Mouse (Mus musculus) hindbrain, postnatal 0 days (tissue): Measurements from ENCODE around the gene Tgfbr3l. TPM values are rescaled to one million over a fixed set of nuclear protein-coding genes. Genes with fewer than 3 reads are reported as not detected.

Experiments
- ATAC-seq: fragments of 200-750 bp; cut with Nextera tagmentation; 2 replicates; pipeline ENCODE4 v1.8.0; 2017; ENCODE audit warnings: mild to moderate bottlenecking, moderate TSS enrichment, moderate library complexity
- DNase-seq: peaks from one replicate; pipeline ENCODE4 v3.0.0-alpha.2; 2015; ENCODE audit warnings: low spot score
- H3K27ac ChIP-seq: fragments of 300-500 bp; sonication (generic); 2 replicates; pipeline ENCODE4 v1.5.1; 2014; ENCODE audit warnings: mild to moderate bottlenecking
- H3K27me3 ChIP-seq: fragments of 300-500 bp; sonication (generic); 2 replicates; pipeline ENCODE4 v1.6.1; 2014; ENCODE audit warnings: low read length, mixed read lengths; ENCODE audit not compliant: insufficient read depth
- H3K36me3 ChIP-seq: fragments of 300-500 bp; sonication (generic); 2 replicates; pipeline ENCODE4 v1.6.1; 2014; ENCODE audit warnings: low read length, mixed read lengths; ENCODE audit not compliant: insufficient read depth
- H3K4me1 ChIP-seq: fragments of 300-500 bp; sonication (generic); 2 replicates; pipeline ENCODE4 v1.6.1; 2014; ENCODE audit warnings: antibody characterized with exemption, low read length, mixed read lengths; ENCODE audit not compliant: insufficient read depth
- H3K4me2 ChIP-seq: fragments of 300-500 bp; sonication (generic); 2 replicates; pipeline ENCODE4 v1.6.1; 2014; ENCODE audit warnings: low read depth, mild to moderate bottlenecking, low read length, moderate library complexity, mixed read lengths
- H3K4me3 ChIP-seq: fragments of 300-500 bp; sonication (generic); 2 replicates; pipeline ENCODE4 v1.5.1; 2014; ENCODE audit warnings: low read length
- H3K9ac ChIP-seq: fragments of 300-500 bp; sonication (generic); replicated peaks from 2 replicates; pipeline ENCODE4 v1.6.1; 2014; ENCODE audit warnings: mild to moderate bottlenecking, low read length, moderate library complexity, mixed read lengths
- H3K9me3 ChIP-seq: fragments of 300-500 bp; sonication (generic); 2 replicates; pipeline ENCODE4 v1.6.1; 2016; ENCODE audit warnings: low read length, mixed read lengths
- CTCF ChIP-seq: IDR thresholded peaks from 2 replicates; pipeline ENCODE4 v1.5.1; 2016; ENCODE audit warnings: antibody characterized with exemption, control low read depth, low read depth
- WGBS: fragments of 180-500 bp; shearing (Covaris S2); extraction: QIAGEN DNeasy Blood & Tissue Kit; methylation state at CpG from one replicate; pipeline ENCODE4 v1.1.7; 2014; 5-methylcytosine and 5-hydroxymethylcytosine counted together
- polyA plus RNA-seq: library from polyadenylated mRNA; unstranded; fragments of >200 nt; fragmentation: Nextera tagmentation; extraction: Ambion mirVana; gene quantifications from 2 replicates; pipeline ENCODE4 v1.2.1, GENCODE M21; 2015
- total RNA-seq: library from RNA; depleted of rRNA; stranded (reverse); fragments of >200 nt; gene quantifications from 2 replicates; pipeline ENCODE4 v1.2.3, GENCODE M21; 2014; rRNA removed

The Tgfbr3l gene
- total and polyA plus RNA-seq, 2 experiments from 2014 or later = 3.7 to 15.5 TPM

DNA sequence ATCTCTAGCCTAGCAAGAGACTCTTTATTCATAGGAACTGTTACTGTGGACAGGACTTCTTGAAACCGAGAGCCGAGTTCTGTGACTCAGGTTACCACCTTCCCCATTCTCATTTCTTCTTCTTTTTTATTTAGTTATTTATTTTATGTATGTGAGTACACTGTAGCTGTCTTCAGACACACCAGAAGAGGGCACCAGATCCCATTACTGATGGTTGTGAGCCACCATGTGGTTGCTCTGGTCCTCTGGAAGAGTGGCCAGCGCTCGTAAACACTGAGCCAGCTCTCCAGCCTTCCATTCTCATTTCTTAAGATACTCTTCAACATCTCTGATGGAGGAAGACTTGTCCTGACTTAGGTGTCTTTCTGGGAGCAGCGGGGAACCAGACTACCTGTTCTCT lies 44.7 kb downstream of the Tgfbr3l start:
- Histone ChIP-seq H3K27ac (no peak overlapping the region), H3K27me3 (no peaks in the 10 kb centered on the region), H3K4me2 (no peak overlapping the region), H3K9ac (no peak overlapping the region), H3K9me3 (no peaks in the 10 kb centered on the region), H3K4me1 (no peaks in the 10 kb centered on the region), H3K4me3 (no peak overlapping the region), H3K36me3 (peaks cover 54% of the 10 kb centered on the region)
- peak; percentile 44; the same call in 1 of the 2 replicates for TF ChIP-seq CTCF
- WGBS = 84% methylated on average over 5 of the region's 5 CpGs
- ATAC-seq (no peak; the same call in 1 of the 2 replicates), DNase-seq (no peak)

- no peak for ATAC-seq
These were observed 49.8 kb downstream of the Tgfbr3l start for GRCm38 (mm10) chr8:4297822-4298221.

More at GRCm38 (mm10) chr8:4297822-4298221, 49.8 kb downstream of the Tgfbr3l start:
- no peak overlapping the region for H3K9ac ChIP-seq
- no peaks in the 10 kb centered on the region for H3K4me1 ChIP-seq
- H3K9me3 ChIP-seq = no peaks in the 10 kb centered on the region
- TF ChIP-seq CTCF = no peak
- WGBS = 96% methylated on average over 4 of the region's 4 CpGs
- no peaks in the 10 kb centered on the region for H3K27me3 ChIP-seq
- no peak overlapping the region for H3K4me3 ChIP-seq
- no peak overlapping the region for H3K4me2 ChIP-seq
- DNase-seq = no peak
- peaks cover 62% of the 10 kb centered on the region for H3K36me3 ChIP-seq
- no peak overlapping the region for H3K27ac ChIP-seq

Other genes with a start within 250 kb of the Tgfbr3l start
- 0.40 TPM in 1 of 2 replicates, not detected in the other for gene Cd209f, start 142.4 kb upstream of the Tgfbr3l start, total RNA-seq
- gene Cd209f, start 142.4 kb upstream of the Tgfbr3l start, polyA plus RNA-seq = 0.35 and 1.3 TPM in 2 replicates
- not detected in 2 replicates for gene Cd209g, start 114.1 kb upstream of the Tgfbr3l start, total RNA-seq
- 0.04 and 0.19 TPM in 2 replicates for gene Cd209g, start 114.1 kb upstream of the Tgfbr3l start, polyA plus RNA-seq
- gene Evi5l, start 81.6 kb upstream of the Tgfbr3l start, total RNA-seq = 221 and 229 TPM in 2 replicates
- gene Evi5l, start 81.6 kb upstream of the Tgfbr3l start, polyA plus RNA-seq = 92.0 and 98.3 TPM in 2 replicates
- 11.5 and 32.4 TPM in 2 replicates for gene Prr36, start 30.8 kb upstream of the Tgfbr3l start, total RNA-seq
- 21.3 and 24.8 TPM in 2 replicates for gene Prr36, start 30.8 kb upstream of the Tgfbr3l start, polyA plus RNA-seq
- gene Lrrc8e, start 21.4 kb upstream of the Tgfbr3l start, total RNA-seq = not detected in 2 replicates
- not detected in 2 replicates for gene Lrrc8e, start 21.4 kb upstream of the Tgfbr3l start, polyA plus RNA-seq
- gene Map2k7, start 9.5 kb upstream of the Tgfbr3l start, total RNA-seq = 30.8 and 39.7 TPM in 2 replicates
- gene Map2k7, start 9.5 kb upstream of the Tgfbr3l start, polyA plus RNA-seq = 24.7 and 27.7 TPM in 2 replicates
- gene Gm49320, start 9.3 kb upstream of the Tgfbr3l start, total RNA-seq = not detected in 2 replicates
- gene Gm49320, start 9.3 kb upstream of the Tgfbr3l start, polyA plus RNA-seq = 0.25 and 0.74 TPM in 2 replicates
- gene Snapc2, start 4.9 kb downstream of the Tgfbr3l start, total RNA-seq = 89.6 and 91.3 TPM in 2 replicates
- gene Snapc2, start 4.9 kb downstream of the Tgfbr3l start, polyA plus RNA-seq = 63.4 and 65.3 TPM in 2 replicates
- gene Ctxn1, start 11.1 kb downstream of the Tgfbr3l start, total RNA-seq = 99.4 and 109 TPM in 2 replicates
- 224 and 240 TPM in 2 replicates for gene Ctxn1, start 11.1 kb downstream of the Tgfbr3l start, polyA plus RNA-seq
- gene Timm44, start 27.7 kb downstream of the Tgfbr3l start, total RNA-seq = 45.7 and 64.8 TPM in 2 replicates
- gene Timm44, start 27.7 kb downstream of the Tgfbr3l start, polyA plus RNA-seq = 46.7 and 50.0 TPM in 2 replicates
- gene Ccl25, start 77.0 kb downstream of the Tgfbr3l start, total RNA-seq = 5.9 and 6.1 TPM in 2 replicates
- 17.2 and 17.9 TPM in 2 replicates for gene Ccl25, start 77.0 kb downstream of the Tgfbr3l start, polyA plus RNA-seq
- 56.2 and 61.0 TPM in 2 replicates for gene Elavl1, start 77.2 kb downstream of the Tgfbr3l start, total RNA-seq
- 64.6 and 68.4 TPM in 2 replicates for gene Elavl1, start 77.2 kb downstream of the Tgfbr3l start, polyA plus RNA-seq
- gene Cers4, start 244.8 kb downstream of the Tgfbr3l start, total RNA-seq = 45.3 and 63.0 TPM in 2 replicates
- gene Cers4, start 244.8 kb downstream of the Tgfbr3l start, polyA plus RNA-seq = 50.9 and 52.4 TPM in 2 replicates